Mouse (Mus musculus): ENCODE results near the gene Stk10.

DNA sequence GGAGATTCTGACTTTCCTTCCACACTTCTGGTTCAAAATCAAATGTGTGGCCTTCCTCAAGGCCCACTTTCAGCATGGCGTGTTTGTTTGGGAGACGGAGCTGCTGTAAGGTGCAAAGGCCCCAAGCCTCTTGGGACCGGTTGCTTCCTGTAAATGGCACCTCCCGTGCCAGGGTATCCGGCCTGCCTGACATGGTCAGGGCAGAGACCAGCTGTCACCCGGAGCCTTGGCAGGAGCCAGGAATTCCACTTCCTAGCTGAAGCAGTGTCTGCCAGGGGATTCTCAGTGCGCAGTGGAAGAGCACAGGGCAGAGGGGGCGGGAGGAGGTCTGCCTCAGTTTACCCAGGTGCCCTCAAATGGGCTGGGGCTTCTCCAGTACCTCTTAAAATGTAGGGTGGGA, 56.7 kb downstream of the Stk10 start:
- no peak for TF ChIP-seq CTCF (IDR thresholded peaks at IDR 0.05; ENCODE audit: borderline replicate concordance, extremely low read depth, insufficient read depth, insufficient read length)
- TF ChIP-seq POLR2A (IDR thresholded peaks at IDR 0.05; ENCODE audit: borderline replicate concordance, extremely low read depth, insufficient read depth, insufficient read length, poor library complexity, severe bottlenecking): no peak

All from brain, embryonic 14.5 days (tissue).